Mouse (Mus musculus): ENCODE results near the gene Stum.
"Not testable (repeated sequence)": the region's sequence is repeated elsewhere in the genome, so short reads cannot be mapped to it uniquely, and the experiment has no call there.

The Stum gene

DNA sequence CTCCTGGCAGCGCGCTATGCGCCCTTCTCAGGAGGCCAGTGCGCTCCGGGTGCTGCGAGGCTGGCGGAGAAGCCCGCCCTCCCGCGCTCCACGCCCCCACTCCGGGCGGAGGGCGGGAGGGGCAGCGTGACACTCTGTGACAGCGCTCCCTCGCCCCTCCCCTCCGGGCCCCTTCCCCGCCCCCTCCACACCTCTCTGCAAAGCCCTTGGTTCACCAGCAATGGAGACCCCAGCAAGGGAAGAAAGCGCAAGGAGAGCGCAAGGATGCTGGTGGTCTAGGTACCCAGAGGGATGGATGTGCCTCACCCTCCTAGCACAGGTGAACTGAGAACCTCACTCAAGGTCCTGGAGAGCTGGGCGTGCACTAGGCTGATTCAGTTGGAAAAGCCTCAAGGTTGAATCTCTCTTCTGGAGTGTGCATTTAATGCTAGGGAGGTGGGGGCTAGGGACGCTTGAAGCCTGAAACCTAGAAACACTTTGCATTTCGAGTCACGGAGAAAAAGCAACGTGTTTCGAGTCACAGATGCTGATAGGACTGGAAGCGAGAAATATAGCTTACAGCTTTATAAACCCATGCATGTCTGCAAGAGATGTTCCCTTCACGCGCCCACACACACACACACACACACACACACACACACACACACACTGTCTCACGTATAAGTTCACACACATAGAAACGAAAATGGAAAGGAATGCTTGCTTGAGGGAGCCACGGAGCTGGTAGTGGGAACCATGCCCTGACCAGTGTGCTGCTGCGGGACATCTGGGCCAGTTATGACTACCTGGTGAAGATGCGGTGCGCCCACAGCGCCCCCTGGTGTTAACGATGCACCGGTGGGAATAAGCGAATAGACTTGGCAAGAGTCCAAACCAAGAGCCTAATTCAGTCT is at the start of gene Stum:
Gene Stum (minus strand): TSS at position 106 of the 893 bp plus-strand sequence.
- DNase-seq: peak; percentile 74

DNA sequence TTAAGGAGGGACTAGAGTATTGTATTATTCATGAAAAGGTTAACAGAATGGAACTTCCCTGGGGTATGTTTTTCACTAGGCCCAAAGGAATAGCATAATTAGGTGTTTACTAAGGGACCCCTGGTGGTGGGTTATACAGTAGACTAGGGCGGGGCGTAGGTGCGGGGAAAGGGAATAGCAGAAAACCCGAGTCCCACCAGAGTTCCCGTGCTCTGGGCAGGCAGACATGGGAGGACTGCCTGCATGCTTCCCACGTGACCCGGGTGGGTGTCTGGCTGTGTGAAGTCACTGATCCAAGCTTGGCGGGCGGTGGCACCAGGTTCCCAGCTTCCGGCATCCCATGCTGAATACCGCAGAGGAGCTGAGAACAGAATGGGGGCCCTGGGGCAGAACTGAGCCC is 49.4 kb upstream of the Stum start:
- DNase-seq: no peak

DNA sequence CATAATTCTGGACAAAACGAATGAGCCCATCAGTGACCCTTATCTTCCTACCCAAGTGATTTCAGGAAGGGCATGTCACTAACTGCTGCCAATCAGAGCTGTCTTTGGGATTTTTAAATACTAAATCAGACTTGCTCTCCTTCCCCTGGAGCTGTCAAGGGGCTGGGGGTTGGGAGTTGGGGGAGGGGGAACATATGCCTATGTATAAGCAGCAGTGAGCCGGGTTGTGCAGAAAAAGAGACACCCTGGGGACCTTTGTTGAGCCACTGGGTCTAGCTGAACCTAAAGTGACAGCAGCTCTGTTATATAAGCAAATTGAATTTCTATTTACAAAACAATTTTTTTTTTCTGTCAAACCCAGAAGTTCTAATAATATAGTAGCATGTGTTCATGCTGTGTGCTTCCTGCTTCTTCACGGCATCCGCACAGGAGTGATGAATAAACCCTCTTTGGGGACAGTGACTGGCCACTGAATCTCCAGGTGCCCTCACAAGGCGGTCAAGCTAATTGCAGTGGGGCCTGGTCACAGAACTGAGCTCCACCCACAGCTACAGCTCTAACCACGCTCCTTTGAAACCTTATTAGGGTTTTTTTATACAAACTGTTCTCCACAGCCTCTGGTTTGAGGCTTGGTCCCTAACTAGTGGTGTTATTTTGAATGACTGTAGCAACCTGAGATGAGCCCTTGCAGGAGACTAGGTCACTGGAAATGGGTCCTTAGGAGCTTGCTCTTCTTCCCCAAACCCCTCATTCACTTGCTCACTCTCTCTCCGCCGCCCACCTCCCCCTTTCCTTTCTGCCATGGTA is 47.4 kb upstream of the Stum start:
- DNase-seq: no peak

DNA sequence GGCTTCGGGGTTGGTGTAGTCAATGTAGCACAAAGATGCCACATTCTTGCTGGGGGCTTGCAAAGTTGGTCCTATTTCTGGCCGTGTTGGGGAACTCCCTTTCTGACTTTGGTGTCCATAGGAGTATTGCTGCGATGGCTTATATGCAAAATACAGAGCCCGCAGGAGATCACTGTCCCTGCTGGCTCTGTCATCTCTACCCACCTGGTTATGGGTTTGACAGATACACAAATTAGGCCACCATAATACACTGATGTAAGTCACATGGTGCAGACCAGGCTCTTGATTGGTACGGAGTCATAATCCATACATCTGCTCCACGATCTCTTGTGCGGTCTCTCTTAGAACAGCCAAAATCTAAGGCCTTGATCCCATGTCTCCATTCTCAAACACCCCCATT is 46.5 kb upstream of the Stum start:
- no peak for DNase-seq

DNA sequence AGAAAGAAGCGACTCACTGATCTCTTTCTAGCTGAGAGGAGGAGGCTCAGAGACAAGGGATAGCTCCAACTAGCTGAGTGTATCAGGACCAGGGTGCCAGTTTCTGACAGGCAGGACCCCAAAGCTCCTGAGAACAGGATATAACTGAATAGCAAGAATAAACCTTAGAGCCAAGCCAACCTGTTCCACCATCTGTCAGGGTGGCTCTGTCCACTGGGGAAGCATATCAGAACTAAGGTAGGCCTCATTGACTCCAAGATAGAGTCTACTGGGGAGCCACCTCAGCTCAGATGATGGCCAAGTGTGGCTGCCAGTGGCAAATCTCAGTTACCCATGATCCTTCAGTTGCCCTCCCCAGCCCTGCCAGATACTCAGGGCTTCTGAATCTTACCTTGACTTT is 42.0 kb upstream of the Stum start:
- no peak for DNase-seq

DNA sequence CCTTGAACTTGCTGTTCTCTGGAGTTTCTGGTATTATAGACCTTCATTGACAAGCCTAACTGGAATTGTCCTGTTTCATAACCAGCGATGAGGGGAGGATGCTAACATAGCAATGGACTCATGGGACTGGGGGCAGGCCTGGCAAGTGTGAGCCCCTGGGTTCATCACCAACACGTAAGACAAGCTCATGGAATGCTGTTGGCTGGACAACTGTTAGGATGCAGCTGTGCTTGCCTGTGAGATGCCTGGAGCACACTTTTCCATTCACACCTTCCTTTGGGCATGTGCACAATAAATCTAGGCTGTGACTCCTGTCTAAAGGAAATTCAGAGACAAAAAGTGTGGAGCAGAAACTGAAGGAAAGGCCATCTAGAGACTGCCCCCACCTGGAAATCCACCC is 40.0 kb upstream of the Stum start:
- no peak for DNase-seq

DNA sequence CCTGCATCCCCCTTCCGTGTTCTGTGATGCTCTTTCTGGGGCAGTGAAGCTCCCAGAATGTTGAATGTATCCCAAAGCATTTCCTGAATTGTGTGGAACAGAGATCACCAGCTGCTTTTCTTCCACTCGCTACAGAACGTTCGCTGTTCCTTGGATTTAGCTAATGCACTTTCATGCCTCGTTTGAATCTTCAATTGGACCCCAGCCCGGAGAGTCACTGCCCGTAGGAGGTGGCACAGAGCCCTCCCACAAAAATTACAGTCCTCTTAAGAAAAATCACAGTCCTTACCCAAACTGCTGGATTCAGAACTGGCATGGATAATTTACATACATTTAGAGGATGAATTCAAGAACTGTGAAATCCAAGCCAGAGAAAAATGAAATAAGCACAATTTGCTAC is 36.9 kb upstream of the Stum start:
- DNase-seq: no peak

DNA sequence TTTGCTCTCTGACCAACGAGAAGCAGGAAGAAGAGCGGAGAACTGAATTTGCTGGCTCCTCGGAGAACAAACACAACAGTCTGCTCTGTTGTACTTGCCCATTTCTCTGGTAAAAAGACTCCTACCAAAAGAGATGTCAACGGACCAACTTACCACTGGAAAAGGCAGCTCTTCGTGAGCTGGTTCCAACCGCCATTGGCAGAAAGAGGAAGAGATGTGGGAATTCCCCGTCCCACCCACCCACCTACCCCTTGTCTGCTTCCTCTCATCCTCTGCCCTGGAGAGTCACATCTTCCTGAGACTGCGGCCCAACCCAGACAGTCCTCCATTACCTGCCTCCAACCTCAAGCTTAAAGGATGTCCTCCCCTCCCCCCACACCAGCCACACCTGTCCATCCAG is 36.2 kb upstream of the Stum start:
- DNase-seq: no peak

DNA sequence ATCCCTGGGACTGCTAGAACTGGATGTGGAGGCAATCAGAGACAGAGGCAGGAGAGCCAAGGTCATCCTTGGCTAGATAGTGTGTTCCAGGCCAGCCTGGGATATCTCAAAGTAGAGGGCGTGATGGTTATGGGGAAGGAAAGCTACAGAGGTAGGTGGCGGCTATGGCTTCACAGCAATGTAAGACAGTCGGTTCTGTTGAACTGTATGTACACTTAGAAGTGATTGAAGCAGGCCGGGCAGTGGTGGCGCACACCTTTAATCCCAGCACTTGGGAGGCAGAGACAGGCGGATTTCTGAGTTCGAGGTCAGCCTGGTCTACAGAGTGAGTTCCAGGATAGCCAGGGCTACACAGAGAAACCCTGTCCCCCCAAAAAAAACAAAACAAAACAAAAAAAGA is 35.6 kb upstream of the Stum start:
- not testable (repeated sequence) for DNase-seq

DNA sequence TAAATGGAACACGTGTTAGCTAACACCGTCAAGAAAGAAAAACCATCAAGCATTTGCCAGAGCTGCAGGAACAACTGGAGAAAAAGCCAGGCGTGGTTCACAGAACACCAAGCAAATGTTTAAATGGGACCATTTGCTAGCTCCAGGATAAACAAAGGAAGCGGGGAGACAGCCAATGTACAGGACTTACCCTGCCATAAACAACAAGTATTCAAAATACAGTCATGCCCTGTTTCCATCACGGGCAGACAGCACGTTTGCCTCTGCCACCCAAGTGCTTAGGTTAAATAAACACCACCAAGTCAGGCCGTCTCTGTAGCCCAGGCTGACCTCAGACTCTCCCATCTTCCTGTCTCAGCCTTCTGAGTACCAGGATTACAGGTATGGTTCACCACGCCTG is 35.1 kb upstream of the Stum start:
- DNase-seq: no peak

DNA sequence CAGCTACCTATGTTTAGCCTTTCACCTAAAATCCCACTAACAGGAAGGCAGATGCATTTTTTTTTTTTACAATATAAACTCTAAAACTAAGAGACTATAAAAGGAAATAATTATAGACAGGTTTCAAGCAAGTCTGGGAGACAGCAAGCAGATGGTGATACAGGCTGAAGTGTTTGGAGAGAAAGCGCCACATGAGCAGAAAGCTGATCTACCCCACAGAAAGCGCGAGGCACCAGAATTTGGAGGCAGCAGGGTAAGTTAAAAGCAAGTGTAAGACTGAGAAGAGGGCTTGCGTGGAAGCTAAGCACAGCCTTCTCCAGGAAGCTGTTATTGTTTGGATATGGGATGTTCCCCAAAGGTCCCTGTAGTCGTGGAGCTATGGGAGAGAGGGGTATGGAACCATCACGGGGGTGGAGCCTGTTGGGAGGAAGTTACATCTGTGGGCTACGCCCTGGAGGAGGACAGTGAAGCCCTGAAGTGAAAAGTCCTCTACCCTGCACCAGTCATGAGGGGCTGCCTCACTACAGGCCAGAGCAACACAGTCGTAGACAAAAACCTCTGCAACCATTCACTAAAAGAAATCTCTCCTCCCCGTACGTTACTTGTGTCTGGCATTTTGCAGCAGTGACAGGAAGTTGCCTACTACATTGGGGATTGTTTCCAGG is 34.2 kb upstream of the Stum start:
- DNase-seq: no peak

DNA sequence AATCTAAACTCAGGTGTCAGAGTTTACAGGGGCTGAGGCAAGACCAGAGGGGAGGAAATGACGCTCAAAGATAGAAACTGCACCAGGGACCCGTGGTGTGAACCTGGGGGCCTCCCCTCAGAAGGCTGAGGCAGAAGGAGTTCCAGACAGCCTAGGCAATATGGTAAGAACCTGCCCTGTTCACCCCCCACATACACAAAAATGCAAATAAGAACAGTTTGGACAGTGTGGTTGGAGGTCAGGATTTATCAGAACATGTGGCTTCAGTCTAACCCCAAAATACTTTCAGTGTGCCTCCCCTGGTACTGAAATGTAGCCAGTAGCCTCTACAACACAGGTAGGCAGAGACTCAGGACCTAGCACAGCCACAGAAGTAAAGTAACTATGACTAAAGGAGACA is 30.8 kb upstream of the Stum start:
- DNase-seq: no peak

DNA sequence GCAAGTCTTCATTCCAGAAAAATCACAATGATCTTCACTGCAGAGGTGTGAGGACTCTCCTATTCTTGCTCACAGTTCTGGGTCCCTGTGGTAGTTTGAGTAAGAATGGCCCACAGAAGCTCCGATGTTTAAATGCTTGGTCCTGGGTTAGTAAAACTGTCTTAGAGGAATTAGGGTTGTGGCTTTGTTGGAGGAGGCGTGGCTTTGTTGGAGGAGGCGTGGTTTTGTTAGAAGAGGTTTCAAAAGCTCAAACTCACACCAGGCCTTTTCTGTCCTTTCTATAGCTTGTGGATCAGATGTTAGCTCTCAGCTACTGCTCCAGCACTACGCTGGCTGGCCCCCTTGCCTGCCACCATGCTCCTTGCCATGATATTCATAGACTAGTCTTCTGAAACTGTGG is 27.6 kb upstream of the Stum start:
- DNase-seq: no peak

DNA sequence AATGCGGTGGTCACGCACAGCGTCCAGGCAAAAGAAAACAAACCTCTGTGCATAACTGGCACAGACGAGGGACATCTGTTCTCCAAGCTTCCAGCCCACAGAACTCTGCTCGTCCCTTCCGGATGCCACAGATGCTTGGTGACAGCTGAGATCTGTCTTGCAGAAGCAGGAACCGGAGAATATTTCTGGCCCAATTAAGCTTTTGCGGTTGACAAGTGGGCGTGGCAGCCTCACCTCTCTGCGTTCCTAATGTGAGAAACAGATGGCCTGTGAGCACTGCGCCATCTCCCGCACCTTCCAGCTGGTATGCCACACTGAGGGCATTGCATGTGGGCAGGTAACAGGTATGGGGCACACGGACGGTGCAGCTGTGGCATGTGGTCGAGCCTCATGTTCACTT is 27.1 kb upstream of the Stum start:
- no peak for DNase-seq

DNA sequence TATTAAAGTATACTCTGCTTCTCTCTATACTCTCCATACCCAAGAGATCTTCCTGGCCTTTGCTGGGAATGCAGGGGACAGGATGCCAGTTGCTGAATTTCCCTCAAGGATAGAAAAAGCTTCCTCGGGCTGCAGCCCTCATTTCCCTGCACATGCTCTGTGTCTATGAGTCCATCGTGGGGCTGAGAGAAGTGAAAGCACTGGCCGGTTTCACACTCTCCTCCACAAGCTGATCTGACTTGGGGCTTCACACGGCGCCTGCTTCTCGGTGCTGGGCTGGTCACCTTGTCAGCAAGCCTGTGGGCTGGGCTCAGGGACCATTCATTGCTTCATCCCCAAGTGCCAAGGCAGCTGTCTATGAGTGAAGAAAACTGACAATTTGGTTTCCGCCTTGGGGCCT is 25.4 kb upstream of the Stum start:
- no peak for DNase-seq

DNA sequence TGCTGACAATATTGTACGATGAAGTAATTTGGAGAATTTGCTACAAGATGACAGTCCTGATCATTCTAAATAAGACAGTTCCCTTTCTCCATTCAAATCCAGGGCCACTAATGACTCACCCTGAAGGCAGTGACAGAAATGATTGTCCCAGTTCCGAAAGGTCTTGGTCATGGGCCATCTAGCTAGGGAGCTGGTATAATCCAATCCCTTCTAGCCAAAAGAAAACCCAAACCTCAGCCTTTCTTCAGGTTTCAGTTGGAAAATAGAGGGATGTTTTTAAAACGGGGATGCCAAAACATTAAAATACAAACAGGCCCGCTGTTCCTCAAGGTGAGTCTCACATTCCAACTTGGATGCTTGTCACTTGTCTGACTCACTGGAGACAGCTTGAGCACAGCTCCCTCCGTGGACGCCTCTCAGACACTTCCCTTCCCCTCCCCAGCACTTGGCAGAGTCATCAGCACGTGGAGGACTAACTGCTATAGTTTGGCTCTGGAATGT is 24.0 kb upstream of the Stum start:
- DNase-seq: no peak

DNA sequence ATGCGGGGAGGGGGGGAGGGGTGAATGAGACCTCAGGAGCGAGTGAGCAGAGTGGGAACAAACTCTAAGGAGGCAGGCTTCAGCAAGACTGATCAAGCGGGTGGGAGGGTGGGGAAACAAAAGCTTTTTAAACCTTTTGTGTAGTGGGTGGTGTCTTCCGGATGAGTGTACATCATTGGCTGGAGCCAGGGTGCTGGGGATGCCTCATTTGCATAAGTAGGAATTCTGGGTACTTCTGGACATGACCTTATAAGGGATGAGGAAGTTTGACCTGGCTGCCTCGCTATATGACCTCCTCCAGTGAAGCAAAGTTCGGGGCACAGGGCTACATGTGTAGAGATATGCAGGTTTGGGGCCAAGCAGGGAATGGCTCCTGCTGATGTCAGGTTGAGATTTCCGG is 23.0 kb upstream of the Stum start:
- DNase-seq: no peak

DNA sequence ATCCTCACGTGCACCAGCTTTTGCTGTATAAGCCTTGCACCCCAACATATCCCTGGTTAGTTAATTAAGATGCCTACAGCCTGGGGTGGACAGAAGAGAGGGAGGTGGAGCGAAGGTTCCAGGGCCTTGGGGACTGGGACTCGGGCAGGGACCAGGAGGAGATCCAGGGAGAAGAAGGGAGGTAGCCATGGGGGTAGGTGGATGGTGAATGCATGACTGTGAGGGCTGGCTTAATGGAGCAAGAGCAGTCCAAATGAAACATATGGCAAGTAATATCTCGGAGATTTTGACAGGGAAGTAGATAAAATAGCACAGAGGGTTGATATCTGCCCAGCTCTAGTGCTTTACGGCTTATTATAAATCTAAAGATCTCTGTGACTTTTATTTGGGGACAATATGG is 21.6 kb upstream of the Stum start:
- no peak for DNase-seq

DNA sequence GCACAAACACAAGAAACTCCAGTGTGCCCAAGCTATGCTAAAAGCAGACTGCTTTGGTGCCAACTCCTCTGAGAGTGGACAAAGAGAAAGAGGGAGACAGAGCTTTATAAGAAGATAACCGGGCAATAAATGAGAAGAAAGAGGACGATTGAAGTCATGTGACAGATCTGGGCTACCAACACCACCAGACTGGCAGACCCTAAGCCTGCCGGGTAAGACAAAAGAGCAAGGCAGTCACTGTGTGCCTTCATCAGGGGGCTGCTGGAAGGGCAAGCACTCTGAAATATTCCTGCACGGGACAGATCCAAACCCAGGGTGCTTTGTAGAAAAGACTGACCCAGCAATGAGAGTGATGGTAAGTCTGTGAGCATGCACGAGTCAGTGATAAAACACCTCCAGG is 20.2 kb upstream of the Stum start:
- no peak for DNase-seq

DNA sequence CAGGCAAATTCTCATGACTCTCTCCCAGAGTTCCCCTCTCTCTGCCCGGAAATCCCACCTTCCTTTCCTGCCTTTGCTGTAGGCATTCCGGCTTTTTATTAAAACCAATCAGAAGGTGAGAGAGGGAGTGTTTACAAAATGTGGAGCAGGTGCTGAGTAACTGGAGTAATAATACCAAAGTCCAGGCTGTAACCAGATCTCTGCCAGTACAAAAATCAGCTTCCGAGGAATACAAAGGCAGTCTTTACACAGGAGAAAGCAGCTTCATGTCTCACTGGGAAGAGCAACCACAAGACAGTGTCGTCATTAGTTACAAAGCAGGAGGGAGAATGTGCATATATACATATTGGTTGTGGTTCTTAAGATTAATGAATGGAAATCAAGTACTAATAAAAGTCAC is 19.3 kb upstream of the Stum start:
- no peak for DNase-seq

DNA sequence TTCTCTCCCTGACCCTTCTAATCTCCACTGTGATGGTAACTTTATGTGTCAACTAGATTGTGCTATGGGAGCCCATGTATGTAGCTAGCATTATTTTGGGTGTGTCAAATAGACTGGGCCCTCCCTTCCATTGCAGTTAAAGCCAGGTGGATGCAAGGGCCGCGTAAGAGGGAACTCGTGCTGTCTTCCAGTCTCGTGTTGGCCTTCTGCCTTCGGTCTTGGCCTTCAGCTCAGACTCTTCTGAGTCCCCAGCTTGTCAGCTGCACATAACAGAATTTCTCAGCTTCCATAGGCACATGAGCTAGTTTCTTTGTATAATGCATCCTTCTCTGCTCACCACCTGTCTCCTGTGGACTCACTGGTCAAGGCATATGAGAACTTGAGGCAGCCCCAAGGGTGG is 17.3 kb upstream of the Stum start:
- DNase-seq: no peak

DNA sequence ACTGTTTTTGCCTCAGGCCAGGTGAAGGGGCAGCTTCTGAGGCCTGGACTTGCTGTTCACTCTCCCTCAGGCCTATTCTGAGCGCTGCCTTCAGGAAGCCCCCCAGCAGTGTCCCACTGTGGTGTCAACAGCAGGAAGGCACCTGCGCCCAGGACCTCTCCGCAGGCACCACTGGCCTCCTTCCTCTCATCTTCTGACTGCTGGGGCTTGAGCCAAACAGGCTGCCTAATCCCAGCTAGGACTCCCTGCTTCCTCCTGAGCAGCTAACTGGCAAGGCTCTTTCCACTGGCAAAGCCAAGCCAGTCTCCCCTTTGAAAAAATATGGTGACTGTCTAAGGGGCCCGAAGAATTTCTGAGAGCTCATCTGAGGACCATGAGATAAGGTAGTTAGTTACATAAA is 16.9 kb upstream of the Stum start:
- no peak for DNase-seq

DNA sequence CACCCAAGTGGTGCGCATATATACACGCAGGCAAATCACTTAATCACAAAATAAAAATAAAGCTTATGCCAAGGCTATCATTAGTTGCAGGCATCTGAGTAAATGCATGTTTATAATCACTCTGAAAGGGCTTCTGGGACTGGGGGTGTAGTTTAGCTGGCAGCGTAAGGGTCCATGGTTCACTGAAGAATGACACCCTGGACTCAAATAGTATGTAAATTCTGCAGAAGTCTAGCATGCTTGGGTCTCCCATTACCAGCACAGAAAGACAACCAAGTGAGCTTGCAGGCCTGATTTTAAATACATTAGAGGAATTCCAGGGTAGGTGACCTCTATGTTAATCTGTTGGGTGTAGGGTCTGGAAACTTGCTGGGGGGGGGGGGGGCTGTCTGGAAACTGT is 16.5 kb upstream of the Stum start:
- DNase-seq: no peak

DNA sequence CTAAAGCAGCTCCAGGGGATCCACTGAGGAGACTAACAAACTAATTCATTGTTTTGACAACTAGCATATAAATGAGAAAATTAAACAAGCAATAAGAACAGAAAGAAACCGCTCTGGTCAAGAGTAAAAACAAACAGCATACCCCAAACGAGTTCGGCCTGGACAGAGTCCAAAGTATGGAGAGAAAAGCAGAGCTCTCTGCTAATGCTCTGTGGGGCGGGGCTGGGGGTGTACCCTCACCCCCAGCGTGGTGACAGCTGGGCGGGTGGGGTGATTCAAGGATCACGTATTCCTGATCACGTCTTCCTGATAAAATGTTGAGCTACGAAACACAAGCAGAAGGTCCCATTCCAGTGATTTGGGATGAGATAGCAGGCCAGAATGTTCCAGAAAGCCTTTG is 9.5 kb upstream of the Stum start:
- DNase-seq: no peak
